Mouse (Mus musculus) bone marrow macrophage, adult 2 months (primary cell): Measurements from ENCODE around the gene Srgap1.

ENCODE experiments used
- CTCF ChIP-seq: IDR thresholded peaks from 2 replicates; pipeline ENCODE4 v1.5.1; 2012; ENCODE audit warnings: low read depth, mild to moderate bottlenecking, low read length, moderate library complexity
- POLR2A ChIP-seq: IDR thresholded peaks from 2 replicates; pipeline ENCODE4 v1.6.1; 2012; ENCODE audit warnings: mild to moderate bottlenecking, low read depth, low read length, borderline replicate concordance

GRCm38 (mm10) chr10:121868255-121868654, 178.9 kb downstream of the Srgap1 start:
- TF ChIP-seq CTCF: no peak
- TF ChIP-seq POLR2A: no peak
